Mouse (Mus musculus) intestine, embryonic 14.5 days (tissue): Measurements from ENCODE around the gene Yipf3. TPM values are rescaled to one million over a fixed set of nuclear protein-coding genes. Genes with fewer than 3 reads are reported as not detected.

Experiments used
- ATAC-seq: fragments of 200-750 bp; cut with Nextera tagmentation; replicated peaks from 2 replicates; pipeline ENCODE4 v1.8.0; 2017; ENCODE audit warnings: low read depth, moderate number of reproducible peaks, moderate TSS enrichment, moderate library complexity; ENCODE audit not compliant: low FRiP score, low TSS enrichment
- DNase-seq: peaks from one replicate; pipeline ENCODE4 v3.0.0-alpha.2; 2018; ENCODE audit warnings: low spot score
- H3K27ac ChIP-seq: fragments of 300-500 bp; sonication (generic); 2 replicates; pipeline ENCODE4 v1.5.1; 2014; ENCODE audit warnings: low read depth, mild to moderate bottlenecking, control low read depth
- H3K27me3 ChIP-seq: fragments of 300-500 bp; sonication (generic); replicated peaks from 2 replicates; pipeline ENCODE4 v1.6.1; 2014; ENCODE audit warnings: low read length, control low read depth; ENCODE audit not compliant: control insufficient read depth, insufficient read depth
- H3K36me3 ChIP-seq: fragments of 300-500 bp; sonication (generic); 2 replicates; pipeline ENCODE4 v1.6.1; 2014; ENCODE audit warnings: low read length, control low read depth; ENCODE audit not compliant: control insufficient read depth, insufficient read depth
- H3K4me1 ChIP-seq: fragments of 300-500 bp; sonication (generic); replicated peaks from 2 replicates; pipeline ENCODE4 v1.6.1; 2014; ENCODE audit warnings: low read length, control low read depth, mixed read lengths; ENCODE audit not compliant: control insufficient read depth, insufficient read depth
- H3K4me2 ChIP-seq: fragments of 300-500 bp; sonication (generic); 2 replicates; pipeline ENCODE4 v1.6.1; 2014; ENCODE audit warnings: low read length
- H3K4me3 ChIP-seq: fragments of 300-500 bp; sonication (generic); 2 replicates; pipeline ENCODE4 v1.5.1; 2014; ENCODE audit warnings: low read depth, low read length, control low read depth, mixed read lengths
- H3K9ac ChIP-seq: fragments of 300-500 bp; sonication (generic); 2 replicates; pipeline ENCODE4 v1.6.1; 2014; ENCODE audit warnings: mild to moderate bottlenecking, low read length
- H3K9me3 ChIP-seq: fragments of 300-500 bp; sonication (generic); 2 replicates; pipeline ENCODE4 v1.6.1; 2016; ENCODE audit warnings: low read length, control low read depth; ENCODE audit not compliant: control insufficient read depth
- WGBS: fragments of 180-500 bp; shearing (Covaris S2); extraction: QIAGEN DNeasy Blood & Tissue Kit; methylation state at CpG from one replicate; pipeline ENCODE4 v1.1.7; 2014; 5-methylcytosine and 5-hydroxymethylcytosine counted together
- polyA plus RNA-seq: library from polyadenylated mRNA; unstranded; fragments of >200 nt; fragmentation: Nextera tagmentation; extraction: Ambion mirVana; gene quantifications from 2 replicates; pipeline ENCODE4 v1.2.1, GENCODE M21; 2014

The Yipf3 gene
- polyA plus RNA-seq, 1 experiment from 2014 or later = 112 TPM

DNA sequence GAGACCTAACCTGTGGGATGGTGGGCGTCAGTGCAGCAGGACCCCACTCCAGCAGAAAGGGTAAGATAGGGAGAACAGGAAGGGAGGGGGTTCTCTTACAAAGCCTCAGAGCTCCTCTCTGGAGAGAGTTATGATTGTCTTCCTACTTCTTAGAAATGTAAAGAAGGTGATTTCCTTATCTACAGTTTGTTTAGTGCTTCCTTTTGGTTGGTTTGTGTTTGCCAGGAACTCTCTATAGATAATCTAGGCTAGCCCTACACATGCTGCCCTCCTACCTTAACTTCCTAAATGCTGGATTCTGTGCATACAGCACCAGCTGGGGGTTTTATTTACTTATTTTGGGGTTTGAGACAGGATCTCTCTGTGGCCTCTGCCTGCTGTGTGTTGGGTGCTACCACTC is 11.8 kb upstream of the Yipf3 start:
- 93% methylated on average over 1 of the region's 1 CpGs for WGBS

GRCm38 (mm10) chr17:46237079-46237478 is 10.8 kb upstream of the Yipf3 start:
- Histone ChIP-seq H3K4me2 (no peak overlapping the region), H3K9me3 (no peaks in the 10 kb centered on the region), H3K4me1 (no peaks in the 10 kb centered on the region), H3K9ac (no peak overlapping the region), H3K27ac (no peak overlapping the region), H3K36me3 (peaks cover 89% of the 10 kb centered on the region), H3K4me3 (no peak overlapping the region), H3K27me3 (no peaks in the 10 kb centered on the region)
- DNase-seq (no peak), ATAC-seq (no peak)
- WGBS = 95% methylated on average over 6 of the region's 6 CpGs

More for the DNA sequence above, 11.8 kb upstream of the Yipf3 start:
- Histone ChIP-seq H3K4me1 (no peaks in the 10 kb centered on the region), H3K27ac (no peak overlapping the region), H3K9me3 (no peaks in the 10 kb centered on the region), H3K36me3 (peaks cover 87% of the 10 kb centered on the region), H3K27me3 (no peaks in the 10 kb centered on the region), H3K4me2 (no peak overlapping the region), H3K4me3 (no peak overlapping the region), H3K9ac (no peak overlapping the region)
- no peak for ATAC-seq
- no peak for DNase-seq

DNA sequence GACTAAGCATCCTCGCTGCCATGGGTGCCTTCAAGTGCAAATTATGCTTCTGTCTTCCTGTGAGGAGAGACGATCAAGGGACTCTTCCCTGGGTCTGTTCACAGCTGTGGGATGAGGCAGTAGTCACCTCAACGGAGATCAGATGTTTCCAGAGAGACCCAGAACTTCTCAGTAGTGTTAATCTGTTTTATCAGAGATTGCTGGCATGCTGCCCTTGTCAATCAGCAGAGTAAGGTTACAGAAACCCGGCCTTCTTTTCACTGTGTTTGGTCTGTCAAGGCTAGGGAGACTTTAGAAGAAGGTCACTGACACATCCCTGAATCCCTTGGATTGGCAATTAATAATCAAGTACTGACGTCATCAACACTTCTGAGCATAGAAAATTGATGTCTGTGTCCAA is 10.4 kb upstream of the Yipf3 start:
- Histone ChIP-seq H3K36me3 (peaks cover 93% of the 10 kb centered on the region), H3K4me3 (no peak overlapping the region)

DNA sequence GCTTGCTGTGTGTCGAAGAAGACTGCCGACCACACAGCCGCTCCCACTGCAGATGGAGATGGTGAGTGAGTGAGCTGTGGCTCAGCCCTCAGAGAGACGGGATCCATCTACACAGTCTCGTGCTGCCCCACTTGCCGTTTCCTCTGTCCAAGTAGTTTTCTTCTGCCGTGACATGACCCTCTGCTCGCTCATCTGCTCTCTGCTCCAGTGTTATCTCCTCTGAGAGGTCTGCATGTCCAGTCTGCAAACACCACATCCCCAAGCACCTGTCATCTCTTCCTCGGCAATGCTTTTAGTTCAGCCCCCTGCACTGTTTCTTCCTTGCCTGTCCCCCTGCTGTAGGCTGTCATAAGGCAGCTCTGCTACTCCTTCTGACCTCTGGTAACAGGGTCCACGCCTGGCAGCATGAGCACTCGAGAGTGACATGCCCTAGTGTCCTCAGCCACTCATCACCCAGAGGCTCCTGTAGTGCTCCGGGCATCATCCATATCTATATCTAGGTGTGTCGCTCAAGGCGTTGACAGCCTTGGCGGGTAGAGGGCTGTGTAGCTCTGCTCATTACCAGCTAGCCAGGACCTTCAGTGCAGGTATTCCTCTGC is 8.3 kb upstream of the Yipf3 start:
- no peak for DNase-seq
- Histone ChIP-seq H3K9me3 (no peaks in the 10 kb centered on the region), H3K4me2 (no peak overlapping the region), H3K36me3 (peaks cover 93% of the 10 kb centered on the region), H3K27ac (no peak overlapping the region), H3K4me3 (no peak overlapping the region), H3K4me1 (no peaks in the 10 kb centered on the region), H3K9ac (no peak overlapping the region), H3K27me3 (no peaks in the 10 kb centered on the region)
- 89% methylated on average over 15 of the region's 15 CpGs for WGBS
- no peak for ATAC-seq

More for the DNA sequence above, 10.4 kb upstream of the Yipf3 start:
- Histone ChIP-seq H3K9me3 (no peaks in the 10 kb centered on the region), H3K4me2 (no peak overlapping the region), H3K27me3 (no peaks in the 10 kb centered on the region), H3K27ac (no peak overlapping the region), H3K4me1 (no peaks in the 10 kb centered on the region), H3K9ac (no peak overlapping the region)
- 84% methylated on average over 5 of the region's 5 CpGs for WGBS
- DNase-seq (no peak), ATAC-seq (no peak)

- Histone ChIP-seq H3K4me1 (no peaks in the 10 kb centered on the region), H3K27ac (no peak overlapping the region), H3K4me2 (no peak overlapping the region), H3K27me3 (no peaks in the 10 kb centered on the region), H3K36me3 (peaks cover 100% of the 10 kb centered on the region), H3K9ac (no peak overlapping the region), H3K9me3 (no peaks in the 10 kb centered on the region), H3K4me3 (no peak overlapping the region)
- DNase-seq = no peak
- ATAC-seq = no peak
- 64% methylated on average over 11 of the region's 11 CpGs for WGBS
Measured at GRCm38 (mm10) chr17:46241471-46241870, 6.4 kb upstream of the Yipf3 start.

- Histone ChIP-seq H3K36me3 (peaks cover 94% of the 10 kb centered on the region), H3K9me3 (no peaks in the 10 kb centered on the region), H3K4me3 (no peak overlapping the region), H3K4me1 (peaks cover 6% of the 10 kb centered on the region), H3K27ac (no peak overlapping the region), H3K4me2 (no peak overlapping the region), H3K27me3 (no peaks in the 10 kb centered on the region), H3K9ac (no peak overlapping the region)
- ATAC-seq = no peak
- 90% methylated on average over 13 of the region's 13 CpGs for WGBS
- DNase-seq = no peak
Measured at GRCm38 (mm10) chr17:46242274-46242673, 5.6 kb upstream of the Yipf3 start.

DNA sequence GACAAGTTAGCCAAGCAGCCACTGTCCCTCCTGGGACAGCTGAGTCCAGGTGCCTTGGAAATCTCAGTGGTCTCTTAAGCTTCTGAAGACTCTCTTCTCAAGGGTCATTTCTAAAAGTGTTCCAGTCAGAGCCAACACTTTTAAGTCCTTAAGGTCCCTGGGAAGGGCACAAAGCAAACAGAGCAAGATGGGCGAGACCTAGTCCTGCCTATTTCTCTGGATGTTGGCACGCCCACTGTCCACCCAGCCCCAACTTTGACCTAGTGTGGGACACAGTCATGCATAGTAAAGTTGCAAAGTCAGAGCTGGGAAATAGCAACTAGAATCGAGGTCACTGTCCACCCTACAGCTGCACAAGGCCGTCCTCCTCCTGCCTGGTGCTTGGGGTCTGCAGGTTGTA is 4.9 kb upstream of the Yipf3 start:
- H3K4me1 ChIP-seq = peaks cover 6% of the 10 kb centered on the region
- H3K9ac ChIP-seq = no peak overlapping the region
- no peak for DNase-seq
- 80% methylated on average over 4 of the region's 4 CpGs for WGBS
- H3K4me3 ChIP-seq = no peak overlapping the region
- peaks cover 87% of the 10 kb centered on the region for H3K36me3 ChIP-seq
- no peak overlapping the region for H3K4me2 ChIP-seq
- no peak for ATAC-seq
- no peak overlapping the region for H3K27ac ChIP-seq
- H3K9me3 ChIP-seq = no peaks in the 10 kb centered on the region
- no peaks in the 10 kb centered on the region for H3K27me3 ChIP-seq

GRCm38 (mm10) chr17:46243624-46244023 is 4.3 kb upstream of the Yipf3 start:
- no peak for DNase-seq
- no peak for ATAC-seq
- Histone ChIP-seq H3K27ac (no peak overlapping the region), H3K9me3 (no peaks in the 10 kb centered on the region), H3K4me3 (no peak overlapping the region), H3K9ac (no peak overlapping the region), H3K4me1 (peaks cover 6% of the 10 kb centered on the region), H3K36me3 (peaks cover 80% of the 10 kb centered on the region), H3K27me3 (no peaks in the 10 kb centered on the region), H3K4me2 (no peak overlapping the region)
- 83% methylated on average over 2 of the region's 2 CpGs for WGBS

- WGBS = 82% methylated on average over 10 of the region's 10 CpGs
- no peak for DNase-seq
- Histone ChIP-seq H3K9ac (no peak overlapping the region), H3K4me3 (no peak overlapping the region), H3K27me3 (no peaks in the 10 kb centered on the region), H3K27ac (no peak overlapping the region), H3K4me2 (no peak overlapping the region), H3K36me3 (peaks cover 76% of the 10 kb centered on the region), H3K9me3 (no peaks in the 10 kb centered on the region), H3K4me1 (peaks cover 16% of the 10 kb centered on the region)
- ATAC-seq = no peak
Measured at GRCm38 (mm10) chr17:46244579-46244978, 3.3 kb upstream of the Yipf3 start.
